Mouse (Mus musculus) intestine, postnatal 0 days (tissue): ENCODE results near the gene Frmd4a. TPM values are rescaled to one million over a fixed set of nuclear protein-coding genes. Genes with fewer than 3 reads are reported as not detected.
"Not testable (repeated sequence)": the region's sequence is repeated elsewhere in the genome, so short reads cannot be mapped to it uniquely, and the experiment has no call there.

Source experiments
- ATAC-seq: fragments of 200-750 bp; cut with Nextera tagmentation; 2 replicates; pipeline ENCODE4 v1.8.0; 2017; ENCODE audit warnings: mild to moderate bottlenecking, moderate TSS enrichment, moderate library complexity
- H3K27ac ChIP-seq: fragments of 300-500 bp; sonication (generic); 2 replicates; pipeline ENCODE4 v1.5.1; 2014; ENCODE audit warnings: mild to moderate bottlenecking, low read depth, low read length, moderate library complexity
- H3K27me3 ChIP-seq: fragments of 300-500 bp; sonication (generic); replicated peaks from 2 replicates; pipeline ENCODE4 v1.6.1; 2014; ENCODE audit warnings: low read length, mixed read lengths; ENCODE audit not compliant: control insufficient read depth, insufficient read depth
- H3K36me3 ChIP-seq: fragments of 300-500 bp; sonication (generic); 2 replicates; pipeline ENCODE4 v1.6.1; 2014; ENCODE audit warnings: mild to moderate bottlenecking, moderate library complexity; ENCODE audit not compliant: control insufficient read depth, insufficient read depth
- H3K4me1 ChIP-seq: fragments of 300-500 bp; sonication (generic); replicated peaks from 2 replicates; pipeline ENCODE4 v1.6.1; 2014; ENCODE audit warnings: antibody characterized with exemption, low read length, mixed read lengths; ENCODE audit not compliant: control insufficient read depth, insufficient read depth
- H3K4me2 ChIP-seq: fragments of 300-500 bp; sonication (generic); replicated peaks from 2 replicates; pipeline ENCODE4 v1.6.1; 2014; ENCODE audit warnings: low read depth, mild to moderate bottlenecking, moderate library complexity
- H3K4me3 ChIP-seq: fragments of 300-500 bp; sonication (generic); 2 replicates; pipeline ENCODE4 v1.5.1; 2014; ENCODE audit warnings: low read depth, low read length
- H3K9ac ChIP-seq: fragments of 300-500 bp; sonication (generic); 2 replicates; pipeline ENCODE4 v1.6.1; 2014; ENCODE audit warnings: mild to moderate bottlenecking, low read depth, low read length
- H3K9me3 ChIP-seq: fragments of 300-500 bp; sonication (generic); 2 replicates; pipeline ENCODE4 v1.6.1; 2016; ENCODE audit warnings: mixed run types; ENCODE audit not compliant: control insufficient read depth
- CTCF ChIP-seq: sonication (generic); IDR thresholded peaks from 2 replicates; pipeline ENCODE4 v1.5.1; 2016; ENCODE audit warnings: low read depth, mild to moderate bottlenecking, control low read depth, antibody characterized with exemption, moderate library complexity
- WGBS: fragments of 180-500 bp; shearing (Covaris S2); extraction: QIAGEN DNeasy Blood & Tissue Kit; methylation state at CpG from one replicate; pipeline ENCODE4 v1.1.7; 2014; 5-methylcytosine and 5-hydroxymethylcytosine counted together
- polyA plus RNA-seq: library from polyadenylated mRNA; unstranded; fragments of >200 nt; fragmentation: Nextera tagmentation; extraction: Ambion mirVana; gene quantifications from 2 replicates; pipeline ENCODE4 v1.2.1, GENCODE M21; 2015

The Frmd4a gene
- polyA plus RNA-seq, 1 experiment from 2014 or later, result 4.5 TPM

DNA sequence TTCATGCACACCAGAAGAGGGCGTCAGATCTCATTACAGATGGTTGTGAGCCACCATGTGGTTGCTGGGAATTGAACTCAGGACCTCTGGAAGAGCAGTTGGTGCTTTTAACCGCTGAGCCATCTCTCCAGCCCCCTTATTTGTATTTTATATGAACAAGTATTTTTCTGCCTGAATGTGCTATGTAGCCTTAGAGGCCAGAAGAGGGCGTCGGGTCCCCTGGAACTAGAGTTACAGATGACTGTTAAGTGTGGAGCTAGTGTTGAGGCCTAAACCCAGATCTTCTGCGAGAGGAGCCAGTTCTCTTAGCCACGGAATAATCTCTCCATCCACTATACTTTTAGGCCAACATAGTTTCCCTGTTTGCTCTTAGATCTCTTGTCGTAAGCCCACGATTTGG lies 320.8 kb downstream of the Frmd4a start:
- H3K27me3 ChIP-seq, H3K36me3 ChIP-seq, H3K4me3 ChIP-seq, H3K27ac ChIP-seq, H3K9me3 ChIP-seq, H3K9ac ChIP-seq, ATAC-seq, H3K4me2 ChIP-seq, H3K4me1 ChIP-seq: not testable (repeated sequence)
- TF ChIP-seq CTCF, result peak; percentile 52
- 51% methylated on average over 8 of the region's 8 CpGs for WGBS

GRCm38 (mm10) chr2:4339128-4339527 lies 321.6 kb downstream of the Frmd4a start:
- Histone ChIP-seq H3K27me3 (no peaks in the 10 kb centered on the region), H3K4me1 (0 out of 2 replicates have a peak, but pooled peaks cover under 1% of the 10 kb centered on the region), H3K9me3 (no peaks in the 10 kb centered on the region), H3K4me2 (no peak overlapping the region), H3K9ac (no peak overlapping the region), H3K27ac (no peak overlapping the region), H3K36me3 (no peaks in the 10 kb centered on the region), H3K4me3 (no peak overlapping the region)
- ATAC-seq, result no peak
- TF ChIP-seq CTCF, result no peak
- WGBS, result 63% methylated on average over 4 of the region's 4 CpGs

- Histone ChIP-seq H3K4me1 (no peaks in the 10 kb centered on the region), H3K9ac (no peak overlapping the region), H3K4me2 (no peak overlapping the region), H3K27me3 (no peaks in the 10 kb centered on the region), H3K9me3 (no peaks in the 10 kb centered on the region), H3K27ac (no peak overlapping the region), H3K36me3 (no peaks in the 10 kb centered on the region), H3K4me3 (no peak overlapping the region)
- WGBS, result 63% methylated on average over 3 of the region's 3 CpGs
- ATAC-seq, result no peak
- TF ChIP-seq CTCF, result no peak
Observed at GRCm38 (mm10) chr2:4339530-4340218, 322.2 kb downstream of the Frmd4a start.

GRCm38 (mm10) chr2:4340378-4340777 lies 322.9 kb downstream of the Frmd4a start:
- no peaks in the 10 kb centered on the region for H3K27me3 ChIP-seq
- TF ChIP-seq CTCF, result no peak
- no peaks in the 10 kb centered on the region for H3K4me1 ChIP-seq
- no peak for ATAC-seq
- no peak overlapping the region for H3K9ac ChIP-seq
- H3K4me2 ChIP-seq, result no peak overlapping the region
- WGBS, result 79% methylated on average over 10 of the region's 10 CpGs
- no peaks in the 10 kb centered on the region for H3K36me3 ChIP-seq
- H3K9me3 ChIP-seq, result no peaks in the 10 kb centered on the region
- H3K4me3 ChIP-seq, result no peak overlapping the region
- no peak overlapping the region for H3K27ac ChIP-seq

DNA sequence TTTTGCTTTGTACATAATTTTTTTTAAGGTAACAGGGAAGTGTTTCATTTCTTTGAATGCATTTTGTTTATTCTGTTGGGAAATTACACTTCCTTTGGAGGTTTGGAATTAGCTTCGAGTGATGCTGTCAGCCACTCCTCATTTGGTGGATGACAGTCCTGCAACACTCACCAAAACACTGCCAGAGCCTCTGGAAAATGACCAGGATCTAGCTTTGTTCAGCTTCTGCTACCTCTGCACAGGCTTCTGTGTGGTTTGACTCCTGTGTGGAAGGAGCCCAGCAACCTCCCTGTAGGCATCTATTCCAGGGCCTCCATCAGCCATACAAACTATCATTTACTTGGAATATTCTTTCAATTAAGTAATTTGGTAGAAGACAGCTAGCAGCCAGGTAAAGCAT lies 323.6 kb downstream of the Frmd4a start:
- ATAC-seq, result no peak
- TF ChIP-seq CTCF, result no peak
- 57% methylated on average over 1 of the region's 1 CpGs for WGBS
- Histone ChIP-seq H3K4me1 (no peaks in the 10 kb centered on the region), H3K4me2 (no peak overlapping the region), H3K27ac (no peak overlapping the region), H3K27me3 (no peaks in the 10 kb centered on the region), H3K9me3 (no peaks in the 10 kb centered on the region), H3K36me3 (no peaks in the 10 kb centered on the region), H3K4me3 (no peak overlapping the region), H3K9ac (no peak overlapping the region)

- H3K27me3 ChIP-seq, result no peaks in the 10 kb centered on the region
- no peak for TF ChIP-seq CTCF
- H3K4me3 ChIP-seq, result no peak overlapping the region
- H3K4me2 ChIP-seq, result no peak overlapping the region
- ATAC-seq, result no peak
- H3K36me3 ChIP-seq, result no peaks in the 10 kb centered on the region
- WGBS, result 79% methylated on average over 7 of the region's 7 CpGs
- no peaks in the 10 kb centered on the region for H3K9me3 ChIP-seq
- no peak overlapping the region for H3K27ac ChIP-seq
- H3K9ac ChIP-seq, result no peak overlapping the region
- H3K4me1 ChIP-seq, result no peaks in the 10 kb centered on the region
Observed at GRCm38 (mm10) chr2:4342005-4342404, 324.5 kb downstream of the Frmd4a start.

GRCm38 (mm10) chr2:4344411-4344810 lies 326.9 kb downstream of the Frmd4a start:
- H3K9ac ChIP-seq, result no peak overlapping the region
- WGBS, result 89% methylated on average over 5 of the region's 5 CpGs
- no peaks in the 10 kb centered on the region for H3K36me3 ChIP-seq
- no peak overlapping the region for H3K27ac ChIP-seq
- no peak for TF ChIP-seq CTCF
- no peak overlapping the region for H3K4me3 ChIP-seq
- no peak for ATAC-seq
- no peak overlapping the region for H3K4me2 ChIP-seq
- no peaks in the 10 kb centered on the region for H3K27me3 ChIP-seq
- H3K9me3 ChIP-seq, result no peaks in the 10 kb centered on the region
- no peaks in the 10 kb centered on the region for H3K4me1 ChIP-seq
